Mouse (Mus musculus) thymus, postnatal 25 days (tissue): ENCODE results near the gene Cd4.
"Not testable (repeated sequence)": the region's sequence is repeated elsewhere in the genome, so short reads cannot be mapped to it uniquely, and the experiment has no call there.

Source experiments
- DNase-seq: peaks from one replicate; pipeline ENCODE4 v3.0.0; 2022

The Cd4 gene

GRCm38 (mm10) chr6:124915160-124915941 is 27.3 kb upstream of the Cd4 start:
- DNase-seq = no peak

DNA sequence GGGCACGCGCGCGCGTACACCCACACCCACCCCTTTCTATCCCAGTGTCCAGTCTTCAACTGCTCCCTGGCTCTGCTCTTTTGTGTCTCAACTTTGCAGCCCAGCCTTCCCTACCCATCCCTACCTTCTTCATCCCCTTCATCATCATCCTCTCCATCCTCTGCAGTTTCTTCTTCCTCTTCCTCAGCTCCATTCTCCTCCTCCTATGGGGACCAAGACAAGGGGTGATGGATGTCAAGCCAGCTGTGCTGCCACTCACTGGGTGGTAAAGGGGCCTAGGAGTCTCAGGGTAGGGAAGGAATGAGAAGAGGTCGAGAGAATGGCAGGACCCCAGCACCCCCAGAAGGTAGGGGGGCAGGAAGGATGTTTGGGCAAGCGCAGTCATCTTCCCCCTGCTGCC is 26.5 kb upstream of the Cd4 start:
- no peak for DNase-seq

DNA sequence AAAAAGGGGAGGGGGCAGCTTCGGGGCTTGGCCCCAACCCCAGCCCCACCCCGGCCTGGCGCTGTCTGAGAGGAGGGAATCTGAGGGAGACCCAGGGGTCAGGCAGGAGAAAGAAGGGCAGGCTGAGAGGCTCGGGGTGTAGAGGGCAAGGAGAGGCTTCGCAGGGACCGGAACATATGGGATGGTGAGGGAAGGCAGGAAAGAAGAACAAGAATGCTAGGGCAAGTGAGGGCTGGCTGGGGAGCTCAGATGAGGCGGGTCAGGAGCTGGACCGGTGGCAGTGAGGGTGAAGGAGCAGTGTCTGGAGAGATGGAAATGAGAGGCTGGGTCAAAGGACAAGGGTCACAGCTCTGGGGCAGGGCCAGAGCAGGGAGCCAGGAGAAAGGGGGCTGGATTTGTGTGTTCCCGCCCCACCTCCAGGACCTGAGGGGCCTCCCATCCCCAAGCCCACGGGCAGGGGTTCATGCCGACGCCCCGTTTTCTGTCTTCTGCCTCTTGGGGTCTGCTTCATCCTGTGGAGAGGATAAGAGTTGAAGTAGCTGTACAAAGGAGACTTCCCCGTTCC is 25.8 kb upstream of the Cd4 start:
- no peak for DNase-seq

GRCm38 (mm10) chr6:124913214-124913613 is 25.2 kb upstream of the Cd4 start:
- no peak for DNase-seq

GRCm38 (mm10) chr6:124911533-124912218 is 23.7 kb upstream of the Cd4 start, which contains the start of gene Lag3:
Gene Lag3, minus strand, starts transcription at chr6:124911705.
- peak; percentile 66 for DNase-seq

GRCm38 (mm10) chr6:124910032-124910431 is 22.0 kb upstream of the Cd4 start:
- DNase-seq = no peak

GRCm38 (mm10) chr6:124907767-124908166 is 19.7 kb upstream of the Cd4 start:
- no peak for DNase-seq

DNA sequence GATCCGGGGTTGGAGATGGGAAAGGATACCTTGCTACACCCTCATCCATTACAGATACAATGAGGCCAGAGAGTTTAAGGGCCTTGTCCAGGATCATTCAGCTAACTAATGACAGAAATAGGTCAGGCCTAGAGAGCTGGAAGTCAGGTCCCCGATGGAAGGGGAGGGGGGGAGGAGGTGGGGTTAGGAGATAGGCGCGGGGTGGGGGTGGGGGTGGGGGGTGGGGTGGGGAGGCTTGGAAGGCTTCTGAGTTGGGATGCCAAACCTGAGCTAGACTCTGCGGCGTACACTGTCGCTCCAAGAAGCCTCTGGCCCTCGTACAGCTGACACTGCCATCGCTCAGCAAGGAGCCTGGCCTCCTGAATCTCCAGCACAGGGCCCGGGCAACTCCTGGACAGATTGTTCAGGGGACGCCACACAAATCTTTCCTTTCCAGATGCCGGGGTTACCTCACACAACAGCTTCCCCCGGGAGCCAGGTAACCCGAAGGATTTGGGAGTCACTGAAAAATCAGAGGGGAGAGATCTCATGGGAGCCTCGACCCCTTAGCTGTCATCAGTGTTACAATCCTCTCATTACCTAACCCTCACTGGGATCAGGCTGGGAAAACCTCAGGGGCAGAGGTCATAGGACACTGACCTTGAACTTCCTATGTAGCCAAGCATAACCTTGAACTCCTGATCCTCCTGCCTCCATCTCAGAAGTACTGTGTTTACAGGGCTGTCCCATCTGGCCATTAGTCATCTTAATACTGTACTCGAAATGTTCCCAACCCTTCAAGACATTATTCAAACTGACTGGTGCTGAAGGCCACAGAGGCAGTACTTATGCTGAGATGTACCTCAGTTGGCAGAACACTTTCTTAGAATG is 17.2 kb upstream of the Cd4 start:
- DNase-seq = no peak

- DNase-seq = peak; percentile 73
Observed at GRCm38 (mm10) chr6:124904161-124904981, 16.4 kb upstream of the Cd4 start.

DNA sequence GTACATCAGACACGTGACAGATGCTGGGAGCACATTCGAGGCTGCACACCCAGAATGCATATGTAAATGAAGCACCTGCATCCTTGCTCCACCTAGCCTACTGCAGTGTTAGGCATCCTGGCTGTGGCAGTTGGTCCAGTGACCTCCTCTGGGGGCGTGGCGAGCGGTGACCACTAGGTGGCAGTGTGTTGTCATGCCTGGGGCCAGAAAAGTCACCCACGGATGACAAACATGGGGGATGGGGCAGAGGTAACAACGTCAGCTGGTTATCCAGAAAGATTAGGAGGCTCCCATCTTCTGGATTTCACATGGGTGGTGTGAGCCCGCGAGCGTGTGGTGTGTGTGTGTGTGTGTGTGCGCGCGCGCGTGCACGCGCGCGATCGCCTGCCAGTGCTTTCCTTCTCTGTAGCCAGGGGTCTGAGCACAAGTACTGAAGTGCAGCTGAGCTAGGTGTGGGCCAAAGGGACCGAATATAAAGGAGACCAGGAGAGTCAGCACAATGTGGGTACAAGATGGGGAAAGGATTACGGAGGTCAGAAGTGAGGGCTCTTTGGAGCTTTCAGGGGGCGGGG is 15.6 kb upstream of the Cd4 start:
- DNase-seq = peak; percentile 99

- DNase-seq = peak; percentile 45
Observed at GRCm38 (mm10) chr6:124901851-124902250, 13.8 kb upstream of the Cd4 start.

GRCm38 (mm10) chr6:124900801-124901480 is 12.9 kb upstream of the Cd4 start:
- peak; percentile 71 for DNase-seq

DNA sequence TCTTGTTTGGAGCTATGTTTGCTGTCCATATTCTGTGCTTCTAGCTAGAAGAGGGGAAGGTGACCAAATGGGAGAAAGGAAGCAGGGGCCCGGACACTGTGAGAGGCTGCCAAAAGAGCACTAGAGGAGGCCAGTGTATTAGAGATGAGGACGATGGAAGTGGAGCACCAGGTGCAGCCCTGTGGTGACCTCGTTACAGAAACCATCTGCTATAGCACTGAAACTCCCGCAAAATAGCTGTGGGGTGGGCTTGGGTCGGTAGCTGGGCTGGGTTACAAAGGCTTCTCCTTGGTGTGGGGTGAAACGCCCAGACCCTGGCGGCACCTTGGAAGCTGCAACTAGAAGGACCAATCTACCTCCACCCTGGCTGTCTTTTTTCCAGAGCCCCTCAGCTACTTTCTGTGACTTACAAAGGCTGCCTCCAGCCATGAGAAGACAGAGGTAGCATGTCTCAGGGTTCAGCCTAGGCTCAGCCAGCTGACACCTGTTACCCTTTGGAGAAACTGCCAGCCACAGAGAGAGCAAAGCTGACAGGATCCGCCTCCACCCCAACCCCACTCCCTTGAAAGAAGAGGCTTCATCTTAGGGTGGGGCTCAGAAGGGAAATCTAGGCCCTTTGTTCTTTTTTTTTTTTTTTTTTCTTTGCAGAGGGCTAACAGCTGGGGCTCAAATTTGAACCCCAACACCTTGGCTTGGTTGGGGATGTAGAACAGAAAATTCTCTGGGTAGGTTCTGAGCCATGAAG is 12.2 kb upstream of the Cd4 start:
- peak; percentile 88 for DNase-seq

- peak; percentile 59 for DNase-seq
Observed at GRCm38 (mm10) chr6:124898359-124898758, 10.3 kb upstream of the Cd4 start.

GRCm38 (mm10) chr6:124894113-124894512 is 6.1 kb upstream of the Cd4 start:
- DNase-seq = not testable (repeated sequence)

GRCm38 (mm10) chr6:124890997-124891396 is 3.0 kb upstream of the Cd4 start:
- DNase-seq = no peak

DNA sequence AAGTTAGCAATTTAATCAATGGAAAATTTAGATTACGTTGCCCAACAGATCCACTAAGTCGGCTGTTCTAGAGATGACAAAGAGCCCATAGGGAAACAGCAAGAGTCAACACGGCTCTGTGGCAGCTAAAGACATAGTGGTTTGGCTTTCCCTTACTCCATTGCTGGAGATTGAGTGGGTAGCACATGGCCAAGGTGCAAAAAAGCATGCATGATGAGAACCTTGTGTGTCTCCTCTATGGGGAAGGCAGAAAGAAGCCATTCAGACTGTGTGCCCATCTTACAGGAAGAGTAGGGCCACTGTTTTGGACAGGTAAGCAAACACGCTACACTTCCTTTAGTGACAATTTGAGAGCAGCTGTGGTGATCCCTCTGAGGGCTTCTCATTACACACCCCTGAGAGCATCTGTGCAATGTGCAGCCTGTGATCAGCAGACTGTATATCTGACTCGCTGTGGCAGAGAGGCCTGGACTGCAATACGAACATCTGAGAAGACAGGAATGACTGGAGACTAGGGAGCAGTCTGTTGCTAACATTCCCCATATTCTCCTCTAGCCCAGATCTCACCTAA is 619 bp upstream of the Cd4 start:
- peak; percentile 53 for DNase-seq

DNA sequence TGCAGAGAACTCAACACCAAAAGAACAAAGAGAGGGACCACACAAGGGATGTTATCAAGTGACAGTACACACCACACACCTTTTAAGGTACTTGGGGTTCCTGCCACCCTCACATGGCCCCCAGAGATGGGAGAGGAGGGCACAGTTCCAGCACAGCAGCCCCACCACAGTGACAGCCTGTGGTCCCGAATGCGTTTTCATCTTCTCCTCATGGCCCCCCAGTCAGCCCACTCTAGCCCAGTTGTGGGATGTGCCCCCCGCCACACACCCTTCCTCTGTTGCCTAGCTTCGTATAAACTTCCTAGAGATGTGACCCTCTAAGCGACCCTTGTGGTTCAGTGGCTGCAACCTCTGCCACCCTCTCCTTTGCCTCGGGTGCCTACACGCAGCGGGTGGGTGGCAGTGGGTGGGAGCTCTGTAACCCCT is 2.1 kb downstream of the Cd4 start:
- DNase-seq = peak; percentile 72

GRCm38 (mm10) chr6:124884714-124885500 is 3.1 kb downstream of the Cd4 start:
- DNase-seq = peak; percentile 78
